Mouse (Mus musculus) embryo, embryonic 11.5 days (tissue): Measurements from ENCODE around the gene Kcnj6.

Experiments used
- DNase-seq: peaks from one replicate; pipeline ENCODE4 v3.0.0-alpha.2; 2012; ENCODE audit warnings: low read depth, low spot score

The Kcnj6 gene

GRCm38 (mm10) chr16:94932702-94933101, 64.8 kb downstream of the Kcnj6 start:
- no peak for DNase-seq

GRCm38 (mm10) chr16:94931343-94932301, 65.9 kb downstream of the Kcnj6 start:
- DNase-seq: no peak

GRCm38 (mm10) chr16:94925364-94925763, 72.1 kb downstream of the Kcnj6 start:
- no peak for DNase-seq

GRCm38 (mm10) chr16:94919177-94919576, 78.3 kb downstream of the Kcnj6 start:
- no peak for DNase-seq

GRCm38 (mm10) chr16:94906026-94906425, 91.5 kb downstream of the Kcnj6 start:
- DNase-seq: no peak

GRCm38 (mm10) chr16:94898832-94899231, 98.7 kb downstream of the Kcnj6 start:
- no peak for DNase-seq

GRCm38 (mm10) chr16:94892162-94892650, 105.3 kb downstream of the Kcnj6 start:
- DNase-seq: no peak

GRCm38 (mm10) chr16:94890581-94890980, 106.9 kb downstream of the Kcnj6 start:
- no peak for DNase-seq

GRCm38 (mm10) chr16:94890056-94890455, 107.4 kb downstream of the Kcnj6 start:
- DNase-seq: no peak

GRCm38 (mm10) chr16:94888554-94888953, 108.9 kb downstream of the Kcnj6 start:
- no peak for DNase-seq

- DNase-seq: no peak
These were observed 111.1 kb downstream of the Kcnj6 start for GRCm38 (mm10) chr16:94886398-94886797.

GRCm38 (mm10) chr16:94885062-94885461, 112.4 kb downstream of the Kcnj6 start:
- DNase-seq: no peak

- DNase-seq: no peak
These were observed 113.6 kb downstream of the Kcnj6 start for GRCm38 (mm10) chr16:94883909-94884308.

GRCm38 (mm10) chr16:94883196-94883595, 114.3 kb downstream of the Kcnj6 start:
- no peak for DNase-seq

- no peak for DNase-seq
These were observed 115.4 kb downstream of the Kcnj6 start for GRCm38 (mm10) chr16:94882111-94882510.

- DNase-seq: no peak
These were observed 124.8 kb downstream of the Kcnj6 start for GRCm38 (mm10) chr16:94872614-94873272.

GRCm38 (mm10) chr16:94868354-94868753, 129.1 kb downstream of the Kcnj6 start:
- no peak for DNase-seq

- DNase-seq: peak; percentile 11
These were observed 131.1 kb downstream of the Kcnj6 start for GRCm38 (mm10) chr16:94866300-94866956.

- no peak for DNase-seq
These were observed 131.7 kb downstream of the Kcnj6 start for GRCm38 (mm10) chr16:94865796-94866195.

GRCm38 (mm10) chr16:94865101-94865500, 132.4 kb downstream of the Kcnj6 start:
- DNase-seq: no peak

- DNase-seq: no peak
These were observed 134.0 kb downstream of the Kcnj6 start for GRCm38 (mm10) chr16:94863475-94863874.

GRCm38 (mm10) chr16:94855990-94856389, 141.5 kb downstream of the Kcnj6 start:
- DNase-seq: no peak
